Mouse (Mus musculus) testis, adult 2 months (tissue): ENCODE measurements at regions not wholly inside any gene's neighbourhood (a gene's known extent, or its start where the extent isn't known, plus 50 kb on each side); places are given as distances from the start of the nearest gene placed in this dataset.

Source experiments
- H3K27ac ChIP-seq: fragments of 200-500 bp; 2 replicates; pipeline ENCODE4 v1.5.1; 2012; ENCODE audit warnings: low read depth, low read length; ENCODE audit not compliant: control insufficient read depth, insufficient read depth
- H3K27me3 ChIP-seq: fragments of 200-500 bp; 2 replicates; pipeline ENCODE4 v1.6.1; 2012; ENCODE audit warnings: mild to moderate bottlenecking, low read length, moderate library complexity; ENCODE audit not compliant: control insufficient read depth, insufficient read depth
- H3K36me3 ChIP-seq: fragments of 200-500 bp; 2 replicates; pipeline ENCODE4 v1.6.1; 2012; ENCODE audit warnings: mild to moderate bottlenecking, low read length; ENCODE audit not compliant: control insufficient read depth, insufficient read depth
- H3K4me1 ChIP-seq: fragments of 200-500 bp; 2 replicates; pipeline ENCODE4 v1.6.1; 2012; ENCODE audit warnings: low read length; ENCODE audit not compliant: control insufficient read depth, insufficient read depth
- H3K4me3 ChIP-seq: fragments of 200-500 bp; 2 replicates; pipeline ENCODE4 v1.5.1; 2012; ENCODE audit warnings: low read depth, mild to moderate bottlenecking, low read length, moderate library complexity, mixed read lengths; ENCODE audit not compliant: control insufficient read depth
- CTCF ChIP-seq: fragments of 200-500 bp; IDR thresholded peaks from 2 replicates; pipeline ENCODE4 v1.5.1; 2012; ENCODE audit warnings: low read depth, mild to moderate bottlenecking, inconsistent platforms, low read length, moderate library complexity; ENCODE audit not compliant: control insufficient read depth, insufficient read depth, insufficient replicate concordance
- POLR2A ChIP-seq: fragments of 200-500 bp; IDR thresholded peaks from 2 replicates; pipeline ENCODE4 v1.6.1; 2012; ENCODE audit warnings: low read depth, mild to moderate bottlenecking, inconsistent platforms, low read length, moderate library complexity; ENCODE audit not compliant: control insufficient read depth

GRCm38 (mm10) chr1:76212486-76212885 is 666.4 kb downstream of the Slc4a3 start:
- Histone ChIP-seq H3K36me3 (no peaks in the 10 kb centered on the region), H3K4me1 (no peaks in the 10 kb centered on the region), H3K27me3 (no peaks in the 10 kb centered on the region), H3K4me3 (no peak overlapping the region), H3K27ac (no peak overlapping the region)
- no peak for TF ChIP-seq POLR2A
- no peak for TF ChIP-seq CTCF

- no peaks in the 10 kb centered on the region for H3K36me3 ChIP-seq
- no peaks in the 10 kb centered on the region for H3K27me3 ChIP-seq
- H3K27ac ChIP-seq: no peak overlapping the region
- H3K4me1 ChIP-seq: no peaks in the 10 kb centered on the region
- TF ChIP-seq CTCF: no peak
- TF ChIP-seq POLR2A: no peak
- no peak overlapping the region for H3K4me3 ChIP-seq
Measured at GRCm38 (mm10) chr1:76244721-76245120, 698.7 kb downstream of the Slc4a3 start.

- Histone ChIP-seq H3K4me1 (no peaks in the 10 kb centered on the region), H3K36me3 (no peaks in the 10 kb centered on the region), H3K27ac (no peak overlapping the region), H3K27me3 (no peaks in the 10 kb centered on the region), H3K4me3 (no peak overlapping the region)
- no peak for TF ChIP-seq POLR2A
- no peak for TF ChIP-seq CTCF
Measured at GRCm38 (mm10) chr1:76246181-76246796, 700.2 kb downstream of the Slc4a3 start.

GRCm38 (mm10) chr1:76247126-76247525 is 701.1 kb downstream of the Slc4a3 start:
- Histone ChIP-seq H3K27me3 (no peaks in the 10 kb centered on the region), H3K36me3 (no peaks in the 10 kb centered on the region), H3K27ac (no peak overlapping the region), H3K4me3 (no peak overlapping the region), H3K4me1 (no peaks in the 10 kb centered on the region)
- TF ChIP-seq CTCF (no peak), POLR2A (no peak)

- no peaks in the 10 kb centered on the region for H3K36me3 ChIP-seq
- no peak overlapping the region for H3K27ac ChIP-seq
- no peak overlapping the region for H3K4me3 ChIP-seq
- H3K27me3 ChIP-seq: no peaks in the 10 kb centered on the region
- H3K4me1 ChIP-seq: no peaks in the 10 kb centered on the region
- no peak for TF ChIP-seq POLR2A
Measured at GRCm38 (mm10) chr1:76258217-76258616, 712.2 kb downstream of the Slc4a3 start.

- no peak for TF ChIP-seq POLR2A
- no peak for TF ChIP-seq CTCF
- H3K27ac ChIP-seq: no peak overlapping the region
- no peaks in the 10 kb centered on the region for H3K36me3 ChIP-seq
- no peaks in the 10 kb centered on the region for H3K27me3 ChIP-seq
- no peaks in the 10 kb centered on the region for H3K4me1 ChIP-seq
- H3K4me3 ChIP-seq: no peak overlapping the region
Measured at GRCm38 (mm10) chr1:76276148-76276547, 730.1 kb downstream of the Slc4a3 start.

GRCm38 (mm10) chr1:76276624-76277023 is 730.6 kb downstream of the Slc4a3 start:
- H3K36me3 ChIP-seq: no peaks in the 10 kb centered on the region
- H3K4me3 ChIP-seq: no peak overlapping the region
- H3K27ac ChIP-seq: no peak overlapping the region
- H3K27me3 ChIP-seq: no peaks in the 10 kb centered on the region
- no peaks in the 10 kb centered on the region for H3K4me1 ChIP-seq
- TF ChIP-seq POLR2A (no peak), CTCF (no peak)

- Histone ChIP-seq H3K4me3 (no peak overlapping the region), H3K36me3 (no peaks in the 10 kb centered on the region), H3K27ac (no peak overlapping the region), H3K4me1 (no peaks in the 10 kb centered on the region), H3K27me3 (no peaks in the 10 kb centered on the region)
- TF ChIP-seq CTCF: no peak
- TF ChIP-seq POLR2A: no peak
Measured at GRCm38 (mm10) chr1:76283322-76283721, 737.3 kb downstream of the Slc4a3 start.
